Mouse (Mus musculus) hindbrain, embryonic 10.5 days (tissue): ENCODE data around the gene Prdx5. TPM values are rescaled to one million over a fixed set of nuclear protein-coding genes. Genes with fewer than 3 reads are reported as not detected.

Experiments used
- DNase-seq: peaks from one replicate; pipeline ENCODE4 v3.0.0-alpha.2; 2017; ENCODE audit warnings: low spot score
- H3K27ac ChIP-seq: fragments of 300-500 bp; sonication (generic); 2 replicates; pipeline ENCODE4 v1.5.1; 2016; ENCODE audit warnings: mild to moderate bottlenecking, moderate library complexity
- H3K27me3 ChIP-seq: fragments of 300-500 bp; sonication (generic); 2 replicates; pipeline ENCODE4 v1.6.1; 2016; ENCODE audit warnings: mild to moderate bottlenecking; ENCODE audit not compliant: poor library complexity, insufficient read depth, severe bottlenecking
- H3K36me3 ChIP-seq: fragments of 300-500 bp; sonication (generic); 2 replicates; pipeline ENCODE4 v1.6.1; 2016; ENCODE audit warnings: mild to moderate bottlenecking, moderate library complexity
- H3K4me1 ChIP-seq: fragments of 300-500 bp; sonication (generic); replicated peaks from 2 replicates; pipeline ENCODE4 v1.6.1; 2016; ENCODE audit warnings: mild to moderate bottlenecking
- H3K4me3 ChIP-seq: fragments of 300-500 bp; sonication (generic); 2 replicates; pipeline ENCODE4 v1.5.1; 2016; ENCODE audit warnings: mild to moderate bottlenecking, moderate library complexity
- H3K9me3 ChIP-seq: fragments of 300-500 bp; sonication (generic); 2 replicates; pipeline ENCODE4 v1.6.1; 2016; ENCODE audit warnings: mild to moderate bottlenecking, moderate library complexity
- WGBS: fragments of 180-500 bp; shearing (Covaris S2); methylation state at CpG from one replicate; pipeline ENCODE4 v1.1.7; 2016; 5-methylcytosine and 5-hydroxymethylcytosine counted together
- polyA plus RNA-seq: library from polyadenylated mRNA; unstranded; fragments of >200 nt; fragmentation: Nextera tagmentation; extraction: Ambion mirVana; gene quantifications from 2 replicates; pipeline ENCODE4 v1.2.1, GENCODE M21; 2016

The Prdx5 gene
- polyA plus RNA-seq, 1 experiment from 2014 or later: 196 TPM

GRCm38 (mm10) chr19:6857003-6857360, 52.9 kb downstream of the Prdx5 start:
- WGBS: 62% methylated on average over 3 of the region's 3 CpGs
- DNase-seq: no peak

More at GRCm38 (mm10) chr19:6857003-6857360, 52.9 kb downstream of the Prdx5 start:
- Histone ChIP-seq H3K36me3 (no peaks in the 10 kb centered on the region), H3K4me3 (no peak overlapping the region), H3K4me1 (peaks cover 37% of the 10 kb centered on the region), H3K9me3 (no peaks in the 10 kb centered on the region), H3K27ac (peak overlapping the region; percentile 40; the same call in 1 of the 2 replicates), H3K27me3 (peaks cover 60% of the 10 kb centered on the region)

Other genes starting within 250 kb of the Prdx5 start
- gene Rps6ka4, start 69.5 kb downstream of the Prdx5 start, polyA plus RNA-seq: 6.2 and 7.7 TPM in 2 replicates
- 0.37 and 1.2 TPM in 2 replicates for gene Ccdc88b, start 51.9 kb downstream of the Prdx5 start, polyA plus RNA-seq
- 148 and 157 TPM in 2 replicates for gene Trmt112, start 408 bp downstream of the Prdx5 start, polyA plus RNA-seq
- 8.4 and 12.0 TPM in 2 replicates for gene Esrra, start 11.7 kb upstream of the Prdx5 start, polyA plus RNA-seq
- gene Catsperz, start 15.3 kb upstream of the Prdx5 start, polyA plus RNA-seq: 0.46 TPM in 1 of 2 replicates, not detected in the other
- gene Kcnk4, start 24.4 kb upstream of the Prdx5 start, polyA plus RNA-seq: not detected in 2 replicates
- gene Bad, start 31.8 kb upstream of the Prdx5 start, polyA plus RNA-seq: 63.1 and 75.5 TPM in 2 replicates
- 31.2 and 40.9 TPM in 2 replicates for gene Gpr137, start 32.4 kb upstream of the Prdx5 start, polyA plus RNA-seq
- gene Ppp1r14b, start 64.9 kb upstream of the Prdx5 start, polyA plus RNA-seq: 157 and 186 TPM in 2 replicates
- gene Plcb3, start 66.4 kb upstream of the Prdx5 start, polyA plus RNA-seq: 22.3 and 28.3 TPM in 2 replicates
- 119 and 121 TPM in 2 replicates for gene Fkbp2, start 70.4 kb upstream of the Prdx5 start, polyA plus RNA-seq
- gene Vegfb, start 77.5 kb upstream of the Prdx5 start, polyA plus RNA-seq: 35.6 and 36.2 TPM in 2 replicates
- 18.7 and 23.3 TPM in 2 replicates for gene Dnajc4, start 82.5 kb upstream of the Prdx5 start, polyA plus RNA-seq
- 20.6 and 23.2 TPM in 2 replicates for gene Nudt22, start 86.0 kb upstream of the Prdx5 start, polyA plus RNA-seq
- gene Trpt1, start 86.0 kb upstream of the Prdx5 start, polyA plus RNA-seq: 9.9 and 13.5 TPM in 2 replicates
- 8.7 and 10.1 TPM in 2 replicates for gene Fermt3, start 109.4 kb upstream of the Prdx5 start, polyA plus RNA-seq
- 372 and 451 TPM in 2 replicates for gene Stip1, start 129.9 kb upstream of the Prdx5 start, polyA plus RNA-seq
- gene Macrod1, start 146.7 kb upstream of the Prdx5 start, polyA plus RNA-seq: 2.9 and 3.4 TPM in 2 replicates
- gene Flrt1, start 195.6 kb upstream of the Prdx5 start, polyA plus RNA-seq: 3.1 and 4.0 TPM in 2 replicates